Mouse (Mus musculus): Measurements from ENCODE around the gene Cabp4.

Cabp4 gene

GRCm38 (mm10) chr19:4089128-4089527, 54.7 kb downstream of the Cabp4 start:
- no peak for DNase-seq (ENCODE audit: extremely low read depth, insufficient read length, low spot score)

GRCm38 (mm10) chr19:4088146-4088545, 55.7 kb downstream of the Cabp4 start:
- no peak for DNase-seq (ENCODE audit: extremely low read depth, insufficient read length, low spot score)

GRCm38 (mm10) chr19:4087090-4087489, 56.7 kb downstream of the Cabp4 start:
- peak; percentile 75 for DNase-seq (ENCODE audit: extremely low read depth, insufficient read length, low spot score)

GRCm38 (mm10) chr19:4086156-4086555, 57.7 kb downstream of the Cabp4 start:
- DNase-seq (ENCODE audit: extremely low read depth, insufficient read length, low spot score): no peak

All from 3134 (cell line).